Mouse (Mus musculus): ENCODE measurements around the gene Tfe3. TPM values are rescaled to one million over a fixed set of nuclear protein-coding genes. Genes with fewer than 3 reads are reported as not detected.

The Tfe3 gene
- 13.1 and 13.4 TPM in 2 replicates for polyA plus RNA-seq (2012; rRNA removed)

GRCm38 (mm10) chrX:7762137-7762920 is at the start of gene Tfe3:
Gene Tfe3 (plus strand): TSS chrX:7762560.

DNA sequence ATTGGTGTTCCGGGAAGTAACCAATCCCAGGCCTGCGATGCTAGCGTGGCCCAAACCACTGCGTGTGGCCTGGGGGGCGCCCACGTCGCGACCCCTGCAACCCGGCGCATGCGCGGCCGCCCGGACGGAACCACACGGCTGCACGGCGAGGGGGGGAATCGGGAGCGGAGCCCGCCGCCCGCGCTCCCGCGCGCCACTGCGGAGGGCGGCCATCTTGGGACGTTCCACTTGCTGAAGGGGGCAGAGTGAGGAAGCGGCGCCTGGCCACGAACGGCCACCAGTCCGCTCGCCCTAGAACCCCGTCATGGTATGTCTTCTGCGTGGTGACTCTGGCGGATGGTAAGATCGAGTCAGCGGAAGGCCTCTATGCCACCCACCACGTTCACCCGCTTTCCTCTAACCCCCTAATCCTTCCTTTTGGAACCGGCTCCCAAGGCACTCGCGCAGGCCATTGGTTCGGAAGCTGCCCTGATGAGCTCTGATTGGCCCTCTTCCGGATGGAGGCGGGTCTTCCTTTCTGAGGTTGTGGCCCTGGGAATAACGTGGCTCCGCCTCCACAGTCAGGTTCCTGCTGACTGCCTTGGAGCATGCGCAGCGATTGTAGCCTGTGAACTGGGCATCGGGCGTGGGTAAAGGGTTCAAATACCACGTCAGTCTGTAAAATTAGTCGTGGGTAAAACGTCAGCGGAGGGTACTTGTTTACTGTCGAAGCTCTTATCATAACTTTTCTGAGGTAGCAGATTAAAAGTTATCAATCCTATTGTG is 48.0 kb upstream of the Tfe3 start, which contains the start of gene Wdr45:
TSS of gene Wdr45 (plus strand) at position 199 of the 765 bp plus-strand sequence.

DNA sequence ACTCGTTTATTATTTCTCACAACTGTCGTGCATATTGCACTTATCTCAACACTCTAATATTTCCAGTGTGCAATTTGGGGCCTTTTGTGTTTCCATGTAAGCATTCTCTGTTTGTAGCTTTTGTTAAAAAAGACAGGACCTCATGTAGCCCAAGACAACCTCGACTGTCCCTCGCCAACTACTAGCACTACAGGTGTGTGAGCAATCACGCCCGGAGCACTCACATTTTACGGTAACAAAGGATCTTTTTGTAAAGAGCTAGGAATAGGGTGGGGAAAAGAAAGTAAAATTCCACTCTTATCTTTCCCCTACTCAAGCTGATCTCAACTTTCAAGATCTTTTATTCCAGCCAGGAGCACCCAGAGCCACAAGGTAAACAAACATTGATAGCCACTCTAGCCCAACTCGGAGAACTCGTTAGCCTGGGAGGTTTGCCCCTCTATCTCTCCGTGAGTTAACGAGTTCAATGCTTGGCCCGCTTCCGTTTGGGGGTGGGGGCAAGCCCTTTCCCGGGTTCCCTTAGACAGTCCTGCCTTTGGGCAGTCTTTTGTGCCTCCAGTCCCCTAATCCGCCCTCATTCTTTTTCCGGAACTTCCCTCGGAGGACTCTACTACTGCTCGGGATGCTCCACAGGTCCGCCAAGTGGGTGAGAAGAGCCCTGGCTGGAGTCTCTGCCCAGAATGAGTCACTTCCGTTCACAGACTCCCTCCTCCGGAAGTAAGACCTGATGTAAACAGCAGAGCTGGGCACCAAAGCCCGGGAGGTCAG is 40.7 kb upstream of the Tfe3 start, which contains the start of gene Gm45208:
TSS of gene Gm45208 (plus strand) at position 732 of the 768 bp plus-strand sequence.

DNA sequence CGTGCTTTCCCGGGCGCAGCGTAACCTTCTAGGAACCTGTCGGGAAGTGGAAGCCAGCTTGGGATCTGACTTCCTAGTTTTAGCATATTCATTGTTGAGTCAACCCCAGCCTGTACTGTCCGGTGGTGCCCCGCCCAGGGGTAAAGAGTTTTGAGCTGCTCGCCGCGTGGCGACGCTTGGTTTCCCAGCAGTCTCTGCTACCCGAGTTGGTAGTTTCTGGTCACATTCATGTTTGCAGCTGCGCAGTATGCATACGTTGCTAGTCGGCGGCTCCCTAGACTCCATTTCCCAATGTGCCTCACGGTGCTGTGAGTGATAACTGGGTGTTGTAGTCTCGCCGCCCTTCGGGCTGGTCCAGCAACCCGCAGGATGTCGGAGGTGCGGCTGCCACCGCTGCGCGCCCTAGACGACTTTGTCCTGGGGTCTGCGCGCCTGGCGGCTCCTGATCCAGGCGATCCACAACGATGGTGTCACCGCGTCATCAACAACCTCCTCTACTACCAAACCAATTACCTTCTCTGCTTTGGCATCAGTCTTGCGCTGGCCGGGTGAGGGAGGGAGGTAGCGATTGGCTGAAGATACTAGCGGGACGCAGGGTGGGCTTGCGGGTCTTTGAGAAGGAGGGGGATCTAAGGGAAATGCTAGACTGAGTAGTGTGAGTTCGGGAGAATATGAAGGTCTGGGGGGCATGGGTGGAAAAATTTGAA is 34.0 kb upstream of the Tfe3 start, which contains the start of gene Praf2:
TSS of gene Praf2 (plus strand) at position 225 of the 707 bp plus-strand sequence.

GRCm38 (mm10) chrX:7750432-7751116 is 11.8 kb upstream of the Tfe3 start, which contains the start of gene Ccdc120:
Gene Ccdc120 (minus strand): TSS chrX:7750905.

DNA sequence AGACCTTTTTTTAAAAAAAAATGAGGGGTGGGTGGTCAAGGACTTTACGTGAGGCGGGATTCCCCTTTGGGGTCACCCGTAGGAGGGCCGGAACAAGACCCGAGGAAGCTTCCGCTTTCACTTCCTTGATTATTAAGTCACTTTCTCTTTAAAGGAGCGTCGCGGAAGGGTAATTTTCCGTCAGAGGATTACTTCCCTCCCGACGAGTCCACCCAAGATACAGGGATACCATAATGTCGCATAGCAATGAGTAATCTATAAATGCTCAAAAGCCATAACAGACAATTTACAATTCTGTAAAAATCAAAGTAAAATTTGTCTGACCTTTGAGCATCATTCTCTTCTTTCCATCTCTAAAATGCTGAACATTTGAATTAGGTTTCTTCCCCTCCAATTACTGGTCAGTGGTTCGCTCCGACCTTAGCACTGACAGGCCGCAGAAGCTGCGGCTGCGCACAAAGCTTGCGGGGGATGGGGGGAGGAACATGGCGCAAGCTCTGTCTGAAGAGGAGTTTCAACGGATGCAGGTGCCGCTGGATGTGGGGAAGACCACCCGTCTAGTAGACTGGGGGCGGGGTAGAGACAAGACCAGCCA is 27.3 kb downstream of the Tfe3 start, which contains the start of gene Gripap1:
TSS of gene Gripap1 (plus strand) at position 224 of the 595 bp plus-strand sequence.

GRCm38 (mm10) chrX:7821865-7822779 is 59.8 kb downstream of the Tfe3 start, which contains the start of gene Kcnd1:
Gene Kcnd1 (plus strand): TSS chrX:7822289.

Other genes with a start within 250 kb of the Tfe3 start
- gene Foxp3, start 188.9 kb upstream of the Tfe3 start, polyA plus RNA-seq (2012; rRNA removed), result 0.13 TPM in 2 replicates
- 0.87 and 1.4 TPM in 2 replicates for gene Ppp1r3f, start 188.3 kb upstream of the Tfe3 start, polyA plus RNA-seq (2012; rRNA removed)
- 9.9 and 11.3 TPM in 2 replicates for gene Ccdc22, start 157.0 kb upstream of the Tfe3 start, polyA plus RNA-seq (2012; rRNA removed)
- 0.01 TPM in 1 of 2 replicates, not detected in the other for gene Cacna1f, start 155.5 kb upstream of the Tfe3 start, polyA plus RNA-seq (2012; rRNA removed)
- 3.9 and 4.8 TPM in 2 replicates for gene Syp, start 124.1 kb upstream of the Tfe3 start, polyA plus RNA-seq (2012; rRNA removed)
- gene Prickle3, start 105.3 kb upstream of the Tfe3 start, polyA plus RNA-seq (2012; rRNA removed), result 26.6 and 28.9 TPM in 2 replicates
- 137 and 146 TPM in 2 replicates for gene Plp2, start 91.2 kb upstream of the Tfe3 start, polyA plus RNA-seq (2012; rRNA removed)
- gene Magix, start 81.3 kb upstream of the Tfe3 start, polyA plus RNA-seq (2012; rRNA removed), result 6.1 and 6.6 TPM in 2 replicates
- gene Gpkow, start 65.4 kb upstream of the Tfe3 start, polyA plus RNA-seq (2012; rRNA removed), result 0.92 and 1.5 TPM in 2 replicates
- 18.3 and 20.3 TPM in 2 replicates for gene Wdr45, start 48.2 kb upstream of the Tfe3 start, polyA plus RNA-seq (2012; rRNA removed)
- 0.22 TPM in 1 of 2 replicates, not detected in the other for gene Gm45208, start 40.3 kb upstream of the Tfe3 start, polyA plus RNA-seq (2012; rRNA removed)
- gene Praf2, start 34.1 kb upstream of the Tfe3 start, polyA plus RNA-seq (2012; rRNA removed), result 30.1 and 36.8 TPM in 2 replicates
- 20.8 and 24.6 TPM in 2 replicates for gene Ccdc120, start 11.7 kb upstream of the Tfe3 start, polyA plus RNA-seq (2012; rRNA removed)
- gene Gripap1, start 27.2 kb downstream of the Tfe3 start, polyA plus RNA-seq (2012; rRNA removed), result 6.6 and 7.6 TPM in 2 replicates
- 0.38 and 0.56 TPM in 2 replicates for gene Kcnd1, start 59.7 kb downstream of the Tfe3 start, polyA plus RNA-seq (2012; rRNA removed)
- gene Otud5, start 78.8 kb downstream of the Tfe3 start, polyA plus RNA-seq (2012; rRNA removed), result 21.1 and 23.3 TPM in 2 replicates
- gene Pim2, start 115.7 kb downstream of the Tfe3 start, polyA plus RNA-seq (2012; rRNA removed), result 7.4 and 8.8 TPM in 2 replicates
- gene Slc35a2, start 121.5 kb downstream of the Tfe3 start, polyA plus RNA-seq (2012; rRNA removed), result 74.9 and 99.5 TPM in 2 replicates
- gene Pqbp1, start 136.7 kb downstream of the Tfe3 start, polyA plus RNA-seq (2012; rRNA removed), result 27.2 and 28.7 TPM in 2 replicates
- 23.5 and 30.2 TPM in 2 replicates for gene Timm17b, start 136.8 kb downstream of the Tfe3 start, polyA plus RNA-seq (2012; rRNA removed)
- not detected in 2 replicates for gene Gm10491, start 145.3 kb downstream of the Tfe3 start, polyA plus RNA-seq (2012; rRNA removed)
- not detected in 2 replicates for gene Gm10490, start 147.0 kb downstream of the Tfe3 start, polyA plus RNA-seq (2012; rRNA removed)
- gene Pcsk1n, start 157.3 kb downstream of the Tfe3 start, polyA plus RNA-seq (2012; rRNA removed), result 15.1 and 39.9 TPM in 2 replicates
- not detected in 2 replicates for gene Eras, start 166.0 kb downstream of the Tfe3 start, polyA plus RNA-seq (2012; rRNA removed)
- gene Hdac6, start 185.3 kb downstream of the Tfe3 start, polyA plus RNA-seq (2012; rRNA removed), result 7.3 and 10.8 TPM in 2 replicates
- gene Gata1, start 215.5 kb downstream of the Tfe3 start, polyA plus RNA-seq (2012; rRNA removed), result 0.40 and 0.71 TPM in 2 replicates

Data from stomach, adult 2 months (tissue).